Mouse (Mus musculus): Measurements from ENCODE around the gene Rab10. TPM values are rescaled to one million over a fixed set of nuclear protein-coding genes. Genes with fewer than 3 reads are reported as not detected.

The Rab10 gene
- polyA plus RNA-seq, 1 experiment from 2014 or later = 75.2 TPM

DNA sequence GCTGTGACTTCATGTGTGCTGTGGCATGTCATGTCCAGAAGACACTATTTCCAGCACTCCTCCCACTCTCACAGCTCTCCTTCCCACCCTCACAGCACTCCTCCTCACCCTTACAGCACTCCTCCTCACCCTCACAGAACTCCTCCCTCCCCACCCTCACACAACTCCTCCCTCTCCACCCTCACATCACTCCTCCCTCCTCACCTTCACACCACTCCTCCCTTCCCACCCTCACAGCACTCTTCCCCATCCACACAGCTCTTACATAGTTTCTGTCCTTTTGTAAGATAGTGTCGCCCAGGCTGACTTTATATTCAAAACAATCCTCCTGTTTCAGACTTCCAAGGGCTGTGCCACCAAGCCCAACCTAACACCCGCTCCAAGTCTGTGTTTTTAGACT, 86.4 kb downstream of the Rab10 start:
- no peak for ATAC-seq
- WGBS = 70% methylated on average over 2 of the region's 2 CpGs
- no peak overlapping the region for H3K4me3 ChIP-seq (replicated peaks)
- H3K9ac ChIP-seq = no peak overlapping the region
- no peaks in the 10 kb centered on the region for H3K27me3 ChIP-seq (replicated peaks)
- no peak overlapping the region for H3K4me2 ChIP-seq (replicated peaks)
- no peaks in the 10 kb centered on the region for H3K9me3 ChIP-seq
- H3K36me3 ChIP-seq = no peaks in the 10 kb centered on the region
- H3K4me1 ChIP-seq (replicated peaks) = no peaks in the 10 kb centered on the region
- H3K27ac ChIP-seq = no peak overlapping the region

GRCm38 (mm10) chr12:3210181-3210580, 99.6 kb downstream of the Rab10 start:
- H3K4me3 ChIP-seq (replicated peaks) = no peak overlapping the region
- H3K9me3 ChIP-seq = no peaks in the 10 kb centered on the region
- H3K9ac ChIP-seq = no peak overlapping the region
- no peaks in the 10 kb centered on the region for H3K27me3 ChIP-seq (replicated peaks)
- no peaks in the 10 kb centered on the region for H3K4me1 ChIP-seq (replicated peaks)
- H3K36me3 ChIP-seq = no peaks in the 10 kb centered on the region
- ATAC-seq = no peak
- H3K27ac ChIP-seq = no peak overlapping the region
- H3K4me2 ChIP-seq (replicated peaks) = no peak overlapping the region
- 56% methylated on average over 2 of the region's 2 CpGs for WGBS

- Histone ChIP-seq H3K27ac (no peak overlapping the region), H3K9me3 (no peaks in the 10 kb centered on the region), H3K36me3 (no peaks in the 10 kb centered on the region), H3K27me3 (replicated peaks) (no peaks in the 10 kb centered on the region), H3K9ac (no peak overlapping the region), H3K4me3 (replicated peaks) (no peak overlapping the region), H3K4me2 (replicated peaks) (no peak overlapping the region), H3K4me1 (replicated peaks) (no peaks in the 10 kb centered on the region)
- ATAC-seq = no peak
- whole genome bisulfite sequencing = 44% methylated on average over 1 of the region's 1 CpGs
Measured at GRCm38 (mm10) chr12:3209163-3209562, 100.6 kb downstream of the Rab10 start.

Other genes with a start within 250 kb of the Rab10 start
- gene Kif3c, start 55.2 kb upstream of the Rab10 start, polyA plus RNA-seq (2015; fragmentation: Nextera tagmentation; extraction: Ambion mirVana) = 8.1 and 8.7 TPM in 2 replicates
- gene Asxl2, start 116.9 kb upstream of the Rab10 start, polyA plus RNA-seq (2015; fragmentation: Nextera tagmentation; extraction: Ambion mirVana) = 18.6 and 18.9 TPM in 2 replicates